Mouse (Mus musculus): ENCODE results near the gene Stmnd1.

DNA sequence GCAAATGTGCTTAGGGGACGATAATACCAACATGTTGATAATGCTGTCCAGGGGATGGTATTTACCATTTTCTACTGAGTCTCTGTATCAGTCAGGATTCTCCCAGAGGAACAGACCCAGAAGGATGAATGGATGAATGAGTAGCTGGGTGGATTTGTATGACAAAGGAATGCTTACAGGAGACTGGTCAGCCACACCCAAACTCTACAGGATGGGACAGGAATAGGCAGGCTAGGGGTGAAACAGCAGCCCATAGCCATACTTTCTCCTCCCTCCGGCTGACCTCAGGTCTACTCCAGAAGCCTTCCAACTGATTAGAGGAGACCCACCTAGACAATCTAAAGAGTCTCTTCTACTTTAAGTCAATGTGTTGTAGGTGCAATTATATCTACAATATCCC, 9.0 kb downstream of the Stmnd1 start:
- TF ChIP-seq CTCF (IDR thresholded peaks at IDR 0.05; ENCODE audit: insufficient read depth, low read depth, low read length): no peak
- no peak for TF ChIP-seq POLR2A (IDR thresholded peaks at IDR 0.05; ENCODE audit: insufficient read depth, low read depth, low read length)

Data from olfactory bulb, adult 2 months (tissue).